ENCODE assay signal across 10 mouse cellular contexts in the genomic region with DNA sequence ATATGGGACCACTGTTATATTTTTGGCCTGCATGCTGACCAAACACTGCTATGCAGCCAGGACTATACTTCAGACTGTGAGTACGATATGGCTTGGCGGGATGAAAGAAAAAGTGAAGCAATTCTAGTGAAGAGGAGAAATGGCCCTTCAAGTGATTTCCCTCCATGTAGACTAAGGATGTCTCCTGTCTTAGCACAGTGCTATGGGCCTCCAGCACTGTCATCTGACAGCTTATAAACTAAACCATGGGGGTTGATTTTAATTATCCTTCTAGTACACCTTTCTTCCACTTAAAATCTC. TPM values are rescaled to one million over a fixed set of nuclear protein-coding genes. Genes with fewer than 3 reads are reported as not detected.
A peak's percentile ranks its signal among the peaks of the same experiment; 100 is the strongest.
DNase-seq lines count a peak whose midpoint lies in the region; ATAC-seq and TF ChIP-seq lines count a peak whose summit lies in the region.
"Had no signal": no experiment of that assay in that cellular context is flagged by ENCODE, and none has a peak within 500 bp of the region (broad histone marks: within the 10 kb centered on the region; RNA-seq: fewer than 3 reads in every experiment).

No protein-coding gene starts in this region.

- no peak for TF ChIP-seq EP300 in MEL (IDR thresholded peaks at IDR 0.05; ENCODE audit: low read depth in 1 of 2, low read length in 2 of 2)
- TF ChIP-seq EP300 in liver, postnatal 0 days (IDR thresholded peaks at IDR 0.05; ENCODE audit: low read depth): no peak

- DNase-seq in kidney, postnatal 36 days: no peak
- DNase-seq in MEL (ENCODE audit: low read depth, low spot score): no peak
- no peak for DNase-seq in forebrain, postnatal 0 days
- no peak for DNase-seq in liver, postnatal 0 days
- DNase-seq in cerebellum, postnatal 25 days: no peak
- no peak for DNase-seq in spleen, adult 18-20 months
- DNase-seq: thymus, adult 2 months had no signal

- H3K79me2 ChIP-seq in MEL (ENCODE audit: control insufficient read depth, insufficient read depth, low read length, poor library complexity): peaks cover 28% of the 10 kb centered on the region

- no peaks in the 10 kb centered on the region for H3K27me3 ChIP-seq in kidney, embryonic 16.5 days (ENCODE audit: insufficient read depth, low read length)
- H3K27me3 ChIP-seq in MEL (ENCODE audit: control insufficient read depth in 1 of 2, insufficient read depth in 2 of 2, low read length in 2 of 2): no peaks in the 10 kb centered on the region
- H3K27me3 ChIP-seq in forebrain, postnatal 0 days (ENCODE audit: insufficient read depth, low read length): no peaks in the 10 kb centered on the region
- no peaks in the 10 kb centered on the region for H3K27me3 ChIP-seq in liver, postnatal 0 days (ENCODE audit: insufficient read depth, low read length)

- H3K4me1 ChIP-seq in kidney, embryonic 16.5 days (ENCODE audit: insufficient read depth, low read length): peaks cover 22% of the 10 kb centered on the region
- peaks cover 7 to 17% of the 10 kb centered on the region in 2 experiments for H3K4me1 ChIP-seq in MEL (ENCODE audit: control insufficient read depth in 1 of 2, insufficient read depth in 2 of 2, low read length in 2 of 2)
- H3K4me1 ChIP-seq in forebrain, postnatal 0 days (ENCODE audit: insufficient read depth): peaks cover 7% of the 10 kb centered on the region
- peaks cover 22% of the 10 kb centered on the region for H3K4me1 ChIP-seq in liver, postnatal 0 days (ENCODE audit: insufficient read depth)

- no peak for TF ChIP-seq RAD21 in MEL (IDR thresholded peaks at IDR 0.05; ENCODE audit: low read depth, low read length)

- peaks cover under 1% of the 10 kb centered on the region; the same call in 1 of the 2 replicates for H3K9me3 ChIP-seq in kidney, embryonic 16.5 days (ENCODE audit: low read length)
- H3K9me3 ChIP-seq in MEL (replicated peaks; ENCODE audit: insufficient read depth, low read length): no peaks in the 10 kb centered on the region
- H3K9me3 ChIP-seq in forebrain, postnatal 0 days (ENCODE audit: low read length): no peaks in the 10 kb centered on the region
- no peaks in the 10 kb centered on the region for H3K9me3 ChIP-seq in liver, postnatal 0 days (ENCODE audit: low read length)

- H3K9ac ChIP-seq in kidney, embryonic 16.5 days (replicated peaks; ENCODE audit: low read length): 0 out of 2 replicates have a peak overlapping the region, but pooled peaks have one; percentile 89
- peak overlapping the region; percentile 92; the same call in 1 of the 2 replicates for H3K9ac ChIP-seq in MEL (ENCODE audit: control insufficient read depth, low read depth, low read length, poor library complexity, severe bottlenecking)
- no peak overlapping the region for H3K9ac ChIP-seq in forebrain, postnatal 0 days
- H3K9ac ChIP-seq in liver, postnatal 0 days (replicated peaks): peak overlapping the region; percentile 85

- peaks cover 8% of the 10 kb centered on the region; the same call in 1 of the 2 replicates for H3K36me3 ChIP-seq in kidney, embryonic 16.5 days (ENCODE audit: insufficient read depth, low read length)
- peaks cover 13 to 24% of the 10 kb centered on the region in 2 experiments for H3K36me3 ChIP-seq in MEL (ENCODE audit: control insufficient read depth in 1 of 2, insufficient read depth in 2 of 2, low read length in 2 of 2)
- H3K36me3 ChIP-seq in forebrain, postnatal 0 days (ENCODE audit: insufficient read depth): peaks cover 15% of the 10 kb centered on the region
- peaks cover 16% of the 10 kb centered on the region for H3K36me3 ChIP-seq in liver, postnatal 0 days (replicated peaks; ENCODE audit: insufficient read depth, low read length)

- no peak for ATAC-seq in kidney, embryonic 16.5 days (ENCODE audit: low FRiP score, low TSS enrichment)
- ATAC-seq in forebrain, postnatal 0 days: no peak
- ATAC-seq in liver, postnatal 0 days: no peak
- ATAC-seq in erythroid progenitor cell, adult 5-6 weeks (replicated peaks; ENCODE audit: low FRiP score, poor library complexity, severe bottlenecking): no peak
- ATAC-seq: inflammation-experienced regulatory T-cells, adult 6 months had no signal

- WGBS in kidney, embryonic 16.5 days: 87% methylated on average over 2 of the region's 2 CpGs
- WGBS in forebrain, postnatal 0 days: 93% methylated on average over 2 of the region's 2 CpGs
- WGBS in liver, postnatal 0 days (ENCODE audit: insufficient replicate concordance): 97% methylated on average over 2 of the region's 2 CpGs

- H3K4me2 ChIP-seq in kidney, embryonic 16.5 days (replicated peaks; ENCODE audit: low read depth, low read length): peak overlapping the region; percentile 88
- 0 out of 2 replicates have a peak overlapping the region, but pooled peaks have one; percentile 60 for H3K4me2 ChIP-seq in forebrain, postnatal 0 days (ENCODE audit: low read depth)
- H3K4me2 ChIP-seq in liver, postnatal 0 days (ENCODE audit: low read depth, low read length): peak overlapping the region; percentile 85

- TF ChIP-seq POLR2A in MEL (IDR thresholded peaks at IDR 0.05; ENCODE audit: control insufficient read depth in 1 of 2, insufficient read depth in 1 of 2, low read depth in 1 of 2, low read length in 2 of 2, poor library complexity in 1 of 2): no peak

- H3K27ac ChIP-seq in kidney, embryonic 16.5 days (ENCODE audit: low read length): no peak overlapping the region
- no peak overlapping the region for H3K27ac ChIP-seq in MEL (ENCODE audit: control insufficient read depth, low read depth, low read length)
- H3K27ac ChIP-seq in forebrain, postnatal 0 days (ENCODE audit: low read depth, low read length): no peak overlapping the region
- no peak overlapping the region for H3K27ac ChIP-seq in liver, postnatal 0 days (ENCODE audit: low read depth)

- no peak for TF ChIP-seq CTCF in MEL (IDR thresholded peaks at IDR 0.05 in 2 of 3, conservative IDR thresholded peaks at IDR 0.05 in 1 of 3; ENCODE audit: control insufficient read depth in 1 of 3, insufficient read depth in 1 of 3, low read depth in 2 of 3, low read length in 3 of 3, poor library complexity in 1 of 3, severe bottlenecking in 1 of 3)
- no peak for TF ChIP-seq CTCF in forebrain, postnatal 0 days (IDR thresholded peaks at IDR 0.05; ENCODE audit: low read depth)
- TF ChIP-seq CTCF in liver, postnatal 0 days (IDR thresholded peaks at IDR 0.05; ENCODE audit: low read depth): no peak

- H3K4me3 ChIP-seq in kidney, embryonic 16.5 days (ENCODE audit: low read length): peak overlapping the region; percentile 95; the same call in 1 of the 2 replicates
- peak overlapping the region in 1 of 2 experiments; percentile 65; a peak in 2 of 4 replicates for H3K4me3 ChIP-seq in MEL (ENCODE audit: control insufficient read depth in 1 of 2, insufficient read depth in 1 of 2, low read depth in 2 of 2, low read length in 2 of 2)
- no peak overlapping the region for H3K4me3 ChIP-seq in forebrain, postnatal 0 days (ENCODE audit: low read depth, low read length)
- peak overlapping the region; percentile 89; the same call in 1 of the 2 replicates for H3K4me3 ChIP-seq in liver, postnatal 0 days (ENCODE audit: low read depth, low read length)

TF ChIP-seq in MEL, 35 proteins besides CTCF, POLR2A, EP300 and RAD21:
- TF ChIP-seq UBTF (IDR thresholded peaks at IDR 0.05; ENCODE audit: borderline replicate concordance, insufficient read depth, low read depth, low read length): no peak

RNA-seq across cellular contexts. Expression of a gene that starts 1.4 kb away (rescaled TPM):
- 64.8 and 69.0 TPM in 2 replicates for polyA plus RNA-seq in kidney, embryonic 16.5 days (2015; fragmentation: Nextera tagmentation; extraction: Ambion mirVana)
- 77.8 and 80.2 TPM in 2 replicates for total RNA-seq in MEL (2012; rRNA removed)
- polyA plus RNA-seq in MEL (2012; ENCODE audit: insufficient read depth in 1 of 2, insufficient read length in 2 of 2, low read depth in 1 of 2, low replicate concordance in 2 of 2, missing spikeins in 1 of 2): 10 to 100 TPM in 1 of 2 experiments, not detected in 1; 91.6 TPM
- total RNA-seq in forebrain, postnatal 0 days (2014; rRNA removed): 28.0 and 38.8 TPM in 2 replicates
- polyA plus RNA-seq in forebrain, postnatal 0 days (2015; fragmentation: Nextera tagmentation; extraction: Ambion mirVana): 22.0 and 27.1 TPM in 2 replicates
- polyA plus RNA-seq in liver, postnatal 0 days (2015; fragmentation: Nextera tagmentation; extraction: Ambion mirVana): 12.9 and 15.0 TPM in 2 replicates
- total RNA-seq in erythroid progenitor cell, adult 5-6 weeks (2015; ENCODE audit: low replicate concordance): 73.5 and 76.7 TPM in 2 replicates
- total RNA-seq in erythroid progenitor cell, adult 5-6 weeks (2017; ENCODE audit: low replicate concordance): 45.6 and 89.7 TPM in 2 replicates

RNA-seq across cellular contexts. Expression of a gene that starts 45.0 kb away (rescaled TPM):
- polyA plus RNA-seq in kidney, embryonic 16.5 days (2015; fragmentation: Nextera tagmentation; extraction: Ambion mirVana): 15.2 and 17.3 TPM in 2 replicates
- total RNA-seq in MEL (2012; rRNA removed): 3.0 and 3.7 TPM in 2 replicates
- polyA plus RNA-seq in MEL (2012; ENCODE audit: insufficient read depth in 1 of 2, insufficient read length in 2 of 2, low read depth in 1 of 2, low replicate concordance in 2 of 2, missing spikeins in 1 of 2): 1 to 10 TPM in 1 of 2 experiments, not detected in 1; 7.4 TPM
- 22.1 and 28.3 TPM in 2 replicates for total RNA-seq in forebrain, postnatal 0 days (2014; rRNA removed)
- 17.0 and 22.9 TPM in 2 replicates for polyA plus RNA-seq in forebrain, postnatal 0 days (2015; fragmentation: Nextera tagmentation; extraction: Ambion mirVana)
- 2.8 and 3.7 TPM in 2 replicates for polyA plus RNA-seq in liver, postnatal 0 days (2015; fragmentation: Nextera tagmentation; extraction: Ambion mirVana)
- total RNA-seq in erythroid progenitor cell, adult 5-6 weeks (2015; ENCODE audit: low replicate concordance): 1.8 TPM in 1 of 2 replicates, not detected in the other
- 2.3 TPM in 1 of 2 replicates, not detected in the other for total RNA-seq in erythroid progenitor cell, adult 5-6 weeks (2017; ENCODE audit: low replicate concordance)

RNA-seq across cellular contexts. Expression of a gene that starts 54.7 kb away (rescaled TPM):
- polyA plus RNA-seq in kidney, embryonic 16.5 days (2015; fragmentation: Nextera tagmentation; extraction: Ambion mirVana): 166 and 185 TPM in 2 replicates
- 42.3 and 47.4 TPM in 2 replicates for total RNA-seq in MEL (2012; rRNA removed)
- polyA plus RNA-seq in MEL (2012; ENCODE audit: insufficient read depth in 1 of 2, insufficient read length in 2 of 2, low read depth in 1 of 2, low replicate concordance in 2 of 2, missing spikeins in 1 of 2): 10 to 100 TPM; 83.3 to 89.1 TPM
- 65.2 and 66.3 TPM in 2 replicates for total RNA-seq in forebrain, postnatal 0 days (2014; rRNA removed)
- 126 and 148 TPM in 2 replicates for polyA plus RNA-seq in forebrain, postnatal 0 days (2015; fragmentation: Nextera tagmentation; extraction: Ambion mirVana)
- polyA plus RNA-seq in liver, postnatal 0 days (2015; fragmentation: Nextera tagmentation; extraction: Ambion mirVana): 103 and 105 TPM in 2 replicates
- total RNA-seq in erythroid progenitor cell, adult 5-6 weeks (2015; ENCODE audit: low replicate concordance): 90.1 and 114 TPM in 2 replicates
- 27.2 and 35.2 TPM in 2 replicates for total RNA-seq in erythroid progenitor cell, adult 5-6 weeks (2017; ENCODE audit: low replicate concordance)
